Mouse (Mus musculus) T-helper 1 cell (primary cell): Measurements from ENCODE around the gene Vmn2r83.

Source experiments
- in situ Hi-C: fragments of 300-600 bp; cut with MboI, MseI; formaldehyde crosslinking; loops from one replicate; pipeline ENCODE4 v1.15.1; 2025; ENCODE audit warnings: high pct_unique_total_duplicates

Vmn2r83 gene

GRCm38 (mm10) chr10:79537271-79537670 is 68.7 kb downstream of the Vmn2r83 start:
- in situ Hi-C loops, result no loop called here

- in situ Hi-C loops, result no loop called here
Observed at GRCm38 (mm10) chr10:79537781-79538180, 69.2 kb downstream of the Vmn2r83 start.

GRCm38 (mm10) chr10:79538323-79538722 is 69.8 kb downstream of the Vmn2r83 start:
- in situ Hi-C loops, result no loop called here

GRCm38 (mm10) chr10:79538873-79539272 is 70.3 kb downstream of the Vmn2r83 start:
- in situ Hi-C loops, result no loop called here

- in situ Hi-C loops, result no loop called here
Observed at GRCm38 (mm10) chr10:79539701-79540495, 71.4 kb downstream of the Vmn2r83 start.

GRCm38 (mm10) chr10:79540746-79541145 is 72.2 kb downstream of the Vmn2r83 start:
- in situ Hi-C loops, result no loop called here

- in situ Hi-C loops, result no loop called here
Observed at GRCm38 (mm10) chr10:79541522-79541921, 73.0 kb downstream of the Vmn2r83 start.

GRCm38 (mm10) chr10:79542171-79542570 is 73.6 kb downstream of the Vmn2r83 start:
- in situ Hi-C loops, result no loop called here
